Mouse (Mus musculus) G1E (cell line): Measurements from ENCODE around the gene Cd207.

ENCODE experiments used
- CTCF ChIP-seq: IDR thresholded peaks from 2 replicates; pipeline ENCODE4 v1.5.1; 2012; ENCODE audit warnings: low read depth, low read length, inconsistent platforms, mixed read lengths
- TAL1 ChIP-seq: conservative IDR thresholded peaks from 2 replicates; pipeline ENCODE4 v1.6.1; 2012; ENCODE audit warnings: low read depth, low read length, inconsistent platforms, mixed read lengths

GRCm38 (mm10) chr6:83631815-83632214, 45.8 kb downstream of the Cd207 start:
- TF ChIP-seq CTCF: no peak
- TF ChIP-seq TAL1: no peak
